Mouse (Mus musculus): ENCODE measurements around the gene Zbtb8a. TPM values are rescaled to one million over a fixed set of nuclear protein-coding genes. Genes with fewer than 3 reads are reported as not detected.

Gene Zbtb8a
- total RNA-seq, 1 experiment from 2014 or later, result 8.7 TPM

- DNase-seq, result peak; percentile 68
Measured at GRCm38 (mm10) chr4:129334677-129335215, 43.2 kb downstream of the Zbtb8a start.

- DNase-seq, result no peak
Measured at GRCm38 (mm10) chr4:129332846-129333245, 45.1 kb downstream of the Zbtb8a start.

GRCm38 (mm10) chr4:129326191-129326590 lies 51.7 kb downstream of the Zbtb8a start:
- no peak for DNase-seq

GRCm38 (mm10) chr4:129324756-129325155 lies 53.2 kb downstream of the Zbtb8a start:
- no peak for DNase-seq

- no peak for DNase-seq
Measured at GRCm38 (mm10) chr4:129323491-129323890, 54.4 kb downstream of the Zbtb8a start.

- no peak for DNase-seq
Measured at GRCm38 (mm10) chr4:129322042-129322441, 55.9 kb downstream of the Zbtb8a start.

GRCm38 (mm10) chr4:129320876-129321275 lies 57.0 kb downstream of the Zbtb8a start:
- DNase-seq, result no peak

- DNase-seq, result no peak
Measured at GRCm38 (mm10) chr4:129313886-129314285, 64.0 kb downstream of the Zbtb8a start.

- DNase-seq, result no peak
Measured at GRCm38 (mm10) chr4:129307936-129308335, 70.0 kb downstream of the Zbtb8a start.

- no peak for DNase-seq
Measured at GRCm38 (mm10) chr4:129304306-129304705, 73.6 kb downstream of the Zbtb8a start.

- DNase-seq, result peak; percentile 24
Measured at GRCm38 (mm10) chr4:129303816-129304215, 74.1 kb downstream of the Zbtb8a start.

Other genes starting within 250 kb of the Zbtb8a start
- gene Fndc5, start 241.1 kb downstream of the Zbtb8a start, total RNA-seq (2021), result 3.9 and 6.6 TPM in 2 replicates
- gene S100pbp, start 188.4 kb downstream of the Zbtb8a start, total RNA-seq (2021), result 25.1 and 27.5 TPM in 2 replicates
- gene Yars, start 188.4 kb downstream of the Zbtb8a start, total RNA-seq (2021), result 96.4 and 99.5 TPM in 2 replicates
- gene C77080, start 116.7 kb downstream of the Zbtb8a start, total RNA-seq (2021), result 14.5 and 17.8 TPM in 2 replicates
- 0.61 and 0.86 TPM in 2 replicates for gene Sync, start 90.5 kb downstream of the Zbtb8a start, total RNA-seq (2021)
- gene Rbbp4, start 42.7 kb downstream of the Zbtb8a start, total RNA-seq (2021), result 76.8 and 152 TPM in 2 replicates
- gene Zbtb8os, start 42.4 kb downstream of the Zbtb8a start, total RNA-seq (2021), result 42.7 and 59.1 TPM in 2 replicates
- 0.18 and 0.48 TPM in 2 replicates for gene Zbtb8b, start 62.7 kb upstream of the Zbtb8a start, total RNA-seq (2021)
- 70.2 and 81.0 TPM in 2 replicates for gene Bsdc1, start 83.5 kb upstream of the Zbtb8a start, total RNA-seq (2021)
- gene Tssk3, start 112.9 kb upstream of the Zbtb8a start, total RNA-seq (2021), result not detected in 2 replicates
- gene Fam229a, start 113.1 kb upstream of the Zbtb8a start, total RNA-seq (2021), result not detected in 2 replicates
- gene Marcksl1, start 135.5 kb upstream of the Zbtb8a start, total RNA-seq (2021), result 61.0 and 68.3 TPM in 2 replicates
- 48.0 and 54.5 TPM in 2 replicates for gene Hdac1, start 164.6 kb upstream of the Zbtb8a start, total RNA-seq (2021)
- 3.7 and 4.3 TPM in 2 replicates for gene Lck, start 195.5 kb upstream of the Zbtb8a start, total RNA-seq (2021)
- 33.5 and 35.2 TPM in 2 replicates for gene Fam167b, start 200.4 kb upstream of the Zbtb8a start, total RNA-seq (2021)
- 167 and 171 TPM in 2 replicates for gene Eif3i, start 222.5 kb upstream of the Zbtb8a start, total RNA-seq (2021)
- 96.3 and 111 TPM in 2 replicates for gene Tmem234, start 222.6 kb upstream of the Zbtb8a start, total RNA-seq (2021)
- gene Dcdc2b, start 236.1 kb upstream of the Zbtb8a start, total RNA-seq (2021), result 2.0 TPM in 1 of 2 replicates, not detected in the other
- gene Iqcc, start 241.0 kb upstream of the Zbtb8a start, total RNA-seq (2021), result 39.3 and 45.6 TPM in 2 replicates
- 41.2 and 52.2 TPM in 2 replicates for gene Ccdc28b, start 245.8 kb upstream of the Zbtb8a start, total RNA-seq (2021)